In the genomic region with DNA sequence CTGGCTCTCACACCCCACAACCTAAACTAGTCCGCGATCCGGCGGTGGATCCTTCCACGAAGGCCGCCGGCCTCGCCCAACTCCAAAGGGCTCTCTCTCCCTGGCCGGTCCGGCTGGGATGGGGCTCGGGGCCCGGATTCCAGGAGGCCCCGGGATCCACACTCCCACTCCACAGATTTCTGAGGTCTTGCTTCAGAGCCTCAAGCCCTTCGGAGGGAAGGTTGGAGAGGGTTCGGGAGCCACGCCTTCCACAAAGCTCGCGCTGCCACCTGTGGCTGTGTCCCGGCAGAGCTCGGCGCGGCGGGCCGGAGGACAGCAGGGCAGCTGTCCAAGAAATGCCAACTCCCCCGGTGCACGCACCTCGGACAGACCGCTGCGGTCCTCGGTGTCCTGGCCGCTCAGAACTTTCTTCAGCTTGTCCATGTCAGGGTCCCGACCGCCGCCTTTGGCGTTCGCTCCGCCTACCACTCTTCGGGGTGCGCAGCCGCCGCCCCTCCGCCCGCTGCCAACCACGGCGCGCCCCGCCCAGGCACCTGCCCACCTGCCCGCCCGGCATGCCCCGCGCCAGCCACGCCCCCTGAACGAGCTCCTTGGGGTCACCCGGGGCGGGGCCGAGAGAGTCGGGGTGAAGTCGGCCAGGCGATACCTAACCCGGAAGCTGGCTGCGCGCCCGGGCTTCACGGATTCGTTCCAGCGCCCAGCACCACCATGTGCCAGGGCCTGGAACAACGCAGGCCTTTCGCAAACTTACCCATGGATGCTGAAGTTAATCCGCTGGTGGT, we compare ENCODE assay signal across 8 mouse cellular contexts. TPM values are rescaled to one million over a fixed set of nuclear protein-coding genes. Genes with fewer than 3 reads are reported as not detected.
DNase-seq lines count a peak whose midpoint lies in the region; ATAC-seq lines count a peak whose summit lies in the region.

TSS of gene Sft2d2 (minus strand) at position 559 of the 782 bp plus-strand sequence.

- DNase-seq in 3T3-L1 (ENCODE audit: low read depth, low spot score): peak; percentile 55
- peak; percentile 96 to 98 for DNase-seq in adrenal gland, postnatal 36 days
- DNase-seq in kidney, adult 11 months: peak; percentile 95
- peak; percentile 88 for DNase-seq in limb, embryonic 10.5 days (ENCODE audit: low spot score)
- DNase-seq in skeletal muscle tissue, adult 2 months (ENCODE audit: low read depth, low spot score): peak; percentile 90

- no peaks in the 10 kb centered on the region for H3K36me3 ChIP-seq in embryonic facial prominence, embryonic 12.5 days
- H3K36me3 ChIP-seq in limb, embryonic 10.5 days: no peaks in the 10 kb centered on the region
- no peaks in the 10 kb centered on the region for H3K36me3 ChIP-seq in midbrain, embryonic 12.5 days

- peak; percentile 71 for ATAC-seq in embryonic facial prominence, embryonic 12.5 days (ENCODE audit: insufficient number of reproducible peaks, insufficient read depth, low FRiP score, low TSS enrichment)
- peak; percentile 82 for ATAC-seq in granulocyte monocyte progenitor cell, adult 5-6 weeks (replicated peaks; ENCODE audit: poor library complexity, severe bottlenecking)
- ATAC-seq in midbrain, embryonic 12.5 days (ENCODE audit: low FRiP score, low read depth): peak; percentile 92

- H3K27me3 ChIP-seq in embryonic facial prominence, embryonic 12.5 days: no peaks in the 10 kb centered on the region
- H3K27me3 ChIP-seq in limb, embryonic 10.5 days (ENCODE audit: low read depth, poor library complexity, severe bottlenecking): no peaks in the 10 kb centered on the region
- H3K27me3 ChIP-seq in midbrain, embryonic 12.5 days: peaks cover 23% of the 10 kb centered on the region

- no peaks in the 10 kb centered on the region for H3K9me3 ChIP-seq in embryonic facial prominence, embryonic 12.5 days
- H3K9me3 ChIP-seq in limb, embryonic 10.5 days (replicated peaks): no peaks in the 10 kb centered on the region
- H3K9me3 ChIP-seq in midbrain, embryonic 12.5 days: no peaks in the 10 kb centered on the region

- peak within 1 kb of the TSS; percentile 68 for H3K4me3 ChIP-seq in embryonic facial prominence, embryonic 12.5 days
- H3K4me3 ChIP-seq in limb, embryonic 10.5 days: peak within 1 kb of the TSS; percentile 66
- peak within 1 kb of the TSS; percentile 84 for H3K4me3 ChIP-seq in midbrain, embryonic 12.5 days

- H3K4me1 ChIP-seq in embryonic facial prominence, embryonic 12.5 days: peaks cover 9% of the 10 kb centered on the region; the same call in 1 of the 2 replicates
- H3K4me1 ChIP-seq in limb, embryonic 10.5 days: peaks cover 15% of the 10 kb centered on the region
- peaks cover 11% of the 10 kb centered on the region; the same call in 1 of the 2 replicates for H3K4me1 ChIP-seq in midbrain, embryonic 12.5 days

- H3K4me2 ChIP-seq in embryonic facial prominence, embryonic 12.5 days (replicated peaks): peak within 1 kb of the TSS; percentile 86
- H3K4me2 ChIP-seq in midbrain, embryonic 12.5 days (replicated peaks): peak within 1 kb of the TSS; percentile 99

- peak within 1 kb of the TSS; percentile 60 for H3K9ac ChIP-seq in embryonic facial prominence, embryonic 12.5 days
- peak within 1 kb of the TSS; percentile 69 for H3K9ac ChIP-seq in midbrain, embryonic 12.5 days (replicated peaks)

- WGBS in embryonic facial prominence, embryonic 12.5 days: under 1% methylated on average over 64 of the region's 69 CpGs
- WGBS in limb, embryonic 10.5 days: under 1% methylated on average over 68 of the region's 69 CpGs
- WGBS in midbrain, embryonic 12.5 days: under 1% methylated on average over 67 of the region's 69 CpGs

- peak within 1 kb of the TSS; percentile 80 for H3K27ac ChIP-seq in embryonic facial prominence, embryonic 12.5 days
- H3K27ac ChIP-seq in limb, embryonic 10.5 days: peak within 1 kb of the TSS; percentile 79
- H3K27ac ChIP-seq in midbrain, embryonic 12.5 days (replicated peaks): no peak within 1 kb of the TSS; the same call in 1 of the 2 replicates

RNA-seq across cellular contexts. Expression of gene Sft2d2, which starts in this region (rescaled TPM):
- 10 to 100 TPM; 23.9 to 38.2 TPM for total RNA-seq in adrenal gland, postnatal 36 days (2021)
- 14.9 and 15.0 TPM in 2 replicates for polyA plus RNA-seq in embryonic facial prominence, embryonic 12.5 days (2016; fragmentation: Nextera tagmentation; extraction: Ambion mirVana)
- 22.2 and 27.7 TPM in 2 replicates for total RNA-seq in granulocyte monocyte progenitor cell, adult 5-6 weeks (2014; fragmentation: Nextera tagmentation)
- total RNA-seq in granulocyte monocyte progenitor cell, adult 5-6 weeks (2017): 22.4 and 27.2 TPM in 2 replicates
- 9.4 and 13.1 TPM in 2 replicates for polyA plus RNA-seq in limb, embryonic 10.5 days (2016; fragmentation: Nextera tagmentation; extraction: Ambion mirVana)
- polyA plus RNA-seq in midbrain, embryonic 12.5 days (2016; fragmentation: Nextera tagmentation; extraction: Ambion mirVana): 9.5 and 10.4 TPM in 2 replicates
